Mouse (Mus musculus): Measurements from ENCODE around the gene Psmf1.

GRCm38 (mm10) chr2:151682976-151683375 lies 61.0 kb downstream of the Psmf1 start:
- TF ChIP-seq CTCF (IDR thresholded peaks at IDR 0.05; ENCODE audit: low read depth), result no peak
- no peak for TF ChIP-seq EP300 (IDR thresholded peaks at IDR 0.05; ENCODE audit: low read depth)
